9 mouse cellular contexts compared by ENCODE assay signal in genomic region chr3:141831135-141831534, GRCm38 (mm10).
DNase-seq lines count a peak whose midpoint lies in the region; ATAC-seq and TF ChIP-seq lines count a peak whose summit lies in the region.
"Had no signal": no experiment of that assay in that cellular context is flagged by ENCODE, and none has a peak within 500 bp of the region (broad histone marks: within the 10 kb centered on the region; RNA-seq: fewer than 3 reads in every experiment).

No protein-coding gene starts in this region.

- no peaks in the 10 kb centered on the region for H3K27me3 ChIP-seq in forebrain, postnatal 0 days (ENCODE audit: insufficient read depth, low read length)
- no peaks in the 10 kb centered on the region for H3K27me3 ChIP-seq in limb, embryonic 14.5 days (ENCODE audit: control insufficient read depth, insufficient read depth, low read length)

- TF ChIP-seq CTCF in forebrain, postnatal 0 days (IDR thresholded peaks at IDR 0.05; ENCODE audit: low read depth): peak; percentile 86

- 13% methylated on average over 3 of the region's 3 CpGs for whole genome bisulfite sequencing in forebrain, postnatal 0 days
- 25% methylated on average over 3 of the region's 3 CpGs for WGBS in limb, embryonic 14.5 days

- H3K9me3 ChIP-seq in forebrain, postnatal 0 days (ENCODE audit: low read length): no peaks in the 10 kb centered on the region
- no peaks in the 10 kb centered on the region for H3K9me3 ChIP-seq in limb, embryonic 14.5 days (ENCODE audit: control insufficient read depth, low read length)

- H3K4me2 ChIP-seq in forebrain, postnatal 0 days (ENCODE audit: low read depth): no peak overlapping the region
- no peak overlapping the region for H3K4me2 ChIP-seq in limb, embryonic 14.5 days (replicated peaks; ENCODE audit: low read depth, low read length, severe bottlenecking)

- no peak for TF ChIP-seq POLR2A in limb, embryonic 14.5 days (IDR thresholded peaks at IDR 0.05; ENCODE audit: borderline replicate concordance, extremely low read depth, insufficient read depth, insufficient read length)

- no peaks in the 10 kb centered on the region for H3K4me1 ChIP-seq in forebrain, postnatal 0 days (ENCODE audit: insufficient read depth)
- no peaks in the 10 kb centered on the region for H3K4me1 ChIP-seq in limb, embryonic 14.5 days (ENCODE audit: control insufficient read depth, insufficient read depth, low read length)

- peak; percentile 5 for DNase-seq in thymus, postnatal 0 days (ENCODE audit: low spot score)
- DNase-seq in thymus, postnatal 25 days: no peak
- DNase-seq in cerebellum, adult 11 months: peak; percentile 76
- peak; percentile 86 for DNase-seq in forebrain, postnatal 0 days
- DNase-seq in kidney, postnatal 10 days: peak; percentile 82
- DNase-seq in limb, embryonic 14.5 days (ENCODE audit: low spot score): peak; percentile 71
- peak; percentile 76 for DNase-seq in retina, postnatal 1 day
- no peak for DNase-seq in thymus, adult 18-20 months

- H3K36me3 ChIP-seq in forebrain, postnatal 0 days (ENCODE audit: insufficient read depth): no peaks in the 10 kb centered on the region
- H3K36me3 ChIP-seq in limb, embryonic 14.5 days (ENCODE audit: control insufficient read depth, insufficient read depth, low read length): peaks cover 12% of the 10 kb centered on the region; the same call in 1 of the 2 replicates

- ATAC-seq in forebrain, postnatal 0 days: peak; percentile 88
- ATAC-seq in limb, embryonic 14.5 days (ENCODE audit: low FRiP score, low read depth): peak; percentile 50; the same call in 1 of the 2 replicates

- H3K4me3 ChIP-seq in forebrain, postnatal 0 days (ENCODE audit: low read depth, low read length): no peak overlapping the region
- H3K4me3 ChIP-seq in limb, embryonic 14.5 days (replicated peaks; ENCODE audit: low read length): no peak overlapping the region
- H3K4me3 ChIP-seq: myocyte had no signal

- H3K27ac ChIP-seq in forebrain, postnatal 0 days (ENCODE audit: low read depth, low read length): no peak overlapping the region
- no peak overlapping the region for H3K27ac ChIP-seq in limb, embryonic 14.5 days (replicated peaks; ENCODE audit: low read depth, low read length)

- no peak overlapping the region for H3K9ac ChIP-seq in forebrain, postnatal 0 days
- no peak overlapping the region for H3K9ac ChIP-seq in limb, embryonic 14.5 days (ENCODE audit: low read depth, low read length, severe bottlenecking)

Comparison
In these comparisons a context has a peak if more than half of its experiments do, and no peak if none do; other contexts are left out.
1. DNase-seq: peak in thymus, postnatal 0 days (single experiment), cerebellum, adult 11 months (single experiment), forebrain, postnatal 0 days (single experiment), kidney, postnatal 10 days (single experiment), limb, embryonic 14.5 days (single experiment) and retina, postnatal 1 day (single experiment); none in thymus, postnatal 25 days (single experiment) and thymus, adult 18-20 months (0 of 2).